Mouse (Mus musculus) left cerebral cortex, postnatal 10 days (tissue): ENCODE results near the gene Myo9b. TPM values are rescaled to one million over a fixed set of nuclear protein-coding genes. Genes with fewer than 3 reads are reported as not detected.
"Not testable (repeated sequence)": the region's sequence is repeated elsewhere in the genome, so short reads cannot be mapped to it uniquely, and the experiment has no call there.

Source experiments
- DNase-seq, 2 experiments: peaks; one replicate each; pipeline ENCODE4 v3.0.0; 2021 to 2022; ENCODE audit warnings: low spot score in 2 of 2, mixed read lengths in 1 of 2; ENCODE audit errors: extremely low spot score in 1 of 2
- intact Hi-C: fragments of 180-260 bp; cut with DNase I; formaldehyde crosslinking; loops from one replicate; pipeline ENCODE4 v1.15.1; 2025
- total RNA-seq, 2 experiments: library from RNA; stranded (reverse); gene quantifications; 2 replicates each; pipeline ENCODE4 v1.2.3; 2021

Gene Myo9b
- 10 to 100 TPM; 30.5 to 30.6 TPM for total RNA-seq

DNA sequence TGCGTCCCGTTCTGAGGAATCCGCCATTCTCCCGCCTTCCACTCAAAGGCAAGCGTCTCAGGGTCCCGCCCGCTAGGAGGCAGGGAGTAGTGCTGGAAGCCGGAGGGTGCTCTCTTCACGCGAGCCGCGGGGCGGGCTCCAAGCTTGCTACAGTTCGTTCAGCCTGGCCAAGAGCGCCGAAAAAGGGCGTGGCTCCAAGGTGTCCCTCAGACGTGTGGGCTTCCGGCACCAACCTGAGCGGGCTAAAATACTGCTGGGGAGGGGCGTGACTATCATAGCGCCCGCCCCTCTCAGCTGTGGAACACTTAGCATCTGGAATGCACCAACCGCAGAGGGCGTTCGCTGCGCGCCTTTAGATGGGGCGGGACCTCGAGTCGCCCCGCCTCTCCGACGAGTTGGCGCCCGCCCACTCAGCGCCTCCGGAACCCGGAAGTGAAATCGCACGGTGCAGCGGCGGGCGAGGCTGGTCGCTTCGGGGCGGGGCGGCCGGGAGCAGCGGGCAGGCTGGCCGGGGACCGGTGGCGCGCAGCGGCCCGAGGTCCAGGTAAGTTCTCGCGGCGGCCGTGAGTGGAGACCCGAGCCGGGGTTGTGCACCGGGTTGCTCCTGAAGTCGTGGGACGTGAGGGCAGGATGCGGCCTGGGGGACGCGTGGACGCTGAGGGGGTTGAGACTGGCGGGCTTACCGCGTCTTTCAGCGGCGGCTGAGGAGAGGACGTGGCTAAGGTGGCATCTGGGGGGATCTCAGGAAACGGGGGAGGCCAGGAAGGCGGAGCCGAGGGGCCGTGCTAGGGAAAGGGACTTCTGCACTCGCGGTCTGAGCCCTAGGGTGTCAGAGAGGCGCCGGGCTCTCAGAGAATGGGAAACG, at the start of gene Myo9b, which contains the start of gene Haus8:
Gene Myo9b (plus strand): TSS at position 429 of the 865 bp plus-strand sequence.
Gene Haus8 (minus strand): TSS at position 649 of the 865 bp plus-strand sequence.
- DNase-seq, result peak; percentile 95 to 97

GRCm38 (mm10) chr8:71224560-71224959, 48.0 kb upstream of the Myo9b start:
- intact Hi-C loops, result no loop called here
- no peak for DNase-seq

More for the DNA sequence above, at the start of gene Myo9b, which contains the start of gene Haus8:
- intact Hi-C loops, result no loop called here

DNA sequence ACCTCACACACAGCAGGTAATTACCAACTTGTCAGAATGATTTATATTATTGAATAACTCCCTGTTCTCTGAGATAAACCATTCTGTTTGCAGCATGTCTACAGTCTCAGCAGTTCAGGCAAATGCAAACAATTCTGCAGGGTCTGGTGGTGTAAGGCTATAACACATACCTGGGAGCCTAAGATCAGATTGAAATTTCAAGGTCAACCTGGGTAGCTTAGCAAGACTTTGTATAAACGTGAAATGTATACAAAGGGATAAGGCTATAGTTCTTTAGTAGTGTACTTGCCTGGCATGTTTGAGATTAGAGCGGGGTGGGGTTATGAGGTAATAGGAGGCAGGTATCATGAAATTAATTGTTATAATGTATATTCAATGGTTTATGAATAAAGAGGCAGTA, 29.8 kb upstream of the Myo9b start:
- intact Hi-C loops, result no loop called here

GRCm38 (mm10) chr8:71248203-71248602, 24.3 kb upstream of the Myo9b start:
- DNase-seq, result no peak
- intact Hi-C loops, result no loop called here

More for the DNA sequence above, 29.8 kb upstream of the Myo9b start:
- no peak for DNase-seq

GRCm38 (mm10) chr8:71256545-71257232, 15.8 kb upstream of the Myo9b start:
- DNase-seq, result no peak
- intact Hi-C loops, result no loop called here

GRCm38 (mm10) chr8:71261234-71261633, 11.3 kb upstream of the Myo9b start:
- DNase-seq, result no peak
- intact Hi-C loops, result no loop called here

DNA sequence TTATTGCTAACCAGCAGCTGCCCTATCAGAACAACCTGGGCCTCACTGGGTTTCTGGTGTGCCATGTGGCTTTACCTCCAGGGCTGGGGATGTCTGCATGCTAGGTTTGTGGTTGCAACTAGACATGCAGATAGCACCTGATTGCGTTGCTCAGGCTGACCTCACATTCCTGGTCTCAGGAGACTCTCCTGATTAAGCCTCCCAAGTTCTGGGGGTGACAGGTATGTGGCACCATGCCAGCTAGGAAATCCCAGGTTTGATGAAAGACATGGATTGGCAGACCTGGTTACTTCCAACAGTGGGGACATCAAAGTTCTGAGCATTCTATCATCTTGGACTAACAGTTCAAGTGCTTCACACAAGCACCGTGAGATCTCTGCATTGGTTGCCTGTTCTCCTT, 4.8 kb upstream of the Myo9b start:
- no peak for DNase-seq
- intact Hi-C loops, result no loop called here

DNA sequence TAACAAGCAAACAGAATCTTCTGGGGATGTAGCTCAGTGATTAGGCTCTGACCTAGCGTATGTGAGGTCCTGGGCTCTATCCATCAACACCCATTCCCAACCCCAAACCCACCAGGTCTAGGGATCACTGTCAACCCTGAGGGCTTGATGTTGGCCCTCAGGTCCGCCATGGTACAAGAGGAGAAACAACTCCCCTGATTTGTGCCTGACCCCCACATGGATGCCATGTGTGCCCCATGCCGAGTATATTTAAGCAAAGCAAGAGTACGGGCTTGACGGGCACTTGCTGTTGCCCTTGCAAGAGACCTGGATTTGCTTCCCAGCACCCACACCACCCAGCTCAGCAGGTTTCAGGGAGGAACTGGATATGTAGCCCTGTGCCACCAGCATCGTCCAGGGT, 4.2 kb upstream of the Myo9b start:
- intact Hi-C loops, DNase-seq: not testable (repeated sequence)

- no peak for DNase-seq
- intact Hi-C loops, result no loop called here
Measured at GRCm38 (mm10) chr8:71271630-71272029, 884 bp upstream of the Myo9b start.

- intact Hi-C loops, result no loop called here
Measured at GRCm38 (mm10) chr8:71273151-71273510, 617 bp downstream of the Myo9b start.

DNA sequence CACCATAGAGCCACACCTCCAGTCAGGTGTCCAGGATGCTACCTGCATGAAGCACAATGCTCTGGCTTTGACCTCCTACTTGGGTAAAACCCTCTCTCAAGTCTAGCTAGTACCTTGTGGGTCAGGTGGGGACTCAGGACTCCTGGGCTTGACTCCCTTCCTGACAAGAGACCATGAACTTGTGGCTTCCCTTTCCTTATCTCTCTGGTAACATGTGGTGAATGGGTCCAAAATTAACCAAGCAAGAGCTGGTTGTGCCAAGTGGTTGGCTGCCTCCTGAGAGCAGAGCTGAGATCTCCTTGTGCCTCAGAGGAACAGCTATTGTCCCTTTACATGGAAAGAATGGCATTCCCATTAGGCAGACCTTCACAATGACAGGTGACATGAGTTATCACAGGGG, 2.0 kb downstream of the Myo9b start:
- intact Hi-C loops, result no loop called here
- no peak for DNase-seq

More at GRCm38 (mm10) chr8:71273151-71273510, 617 bp downstream of the Myo9b start:
- peak in 1 of 2 experiments; percentile 69 for DNase-seq

- intact Hi-C loops, result no loop called here
- no peak for DNase-seq
Measured at GRCm38 (mm10) chr8:71276166-71276565, 3.7 kb downstream of the Myo9b start.

DNA sequence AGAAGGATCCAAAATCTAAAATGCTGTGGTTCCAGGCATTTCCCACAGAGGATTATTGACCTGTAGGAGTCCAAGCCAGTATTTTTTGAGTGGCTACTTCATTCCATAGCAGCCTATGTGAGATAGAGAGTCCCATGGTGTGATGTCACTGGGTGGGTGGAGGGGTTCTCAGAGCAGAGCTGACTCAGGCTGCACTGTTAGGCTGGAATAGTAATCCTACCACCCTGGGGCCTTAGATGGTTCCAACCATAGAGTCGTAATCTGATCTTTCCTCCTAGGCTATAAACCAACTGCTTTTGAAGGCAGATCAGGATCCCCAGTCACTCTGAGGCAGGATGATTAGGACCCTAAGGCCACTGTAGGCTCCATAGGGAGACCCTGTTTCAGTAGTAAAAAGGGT, 6.9 kb downstream of the Myo9b start:
- intact Hi-C loops, DNase-seq: not testable (repeated sequence)

DNA sequence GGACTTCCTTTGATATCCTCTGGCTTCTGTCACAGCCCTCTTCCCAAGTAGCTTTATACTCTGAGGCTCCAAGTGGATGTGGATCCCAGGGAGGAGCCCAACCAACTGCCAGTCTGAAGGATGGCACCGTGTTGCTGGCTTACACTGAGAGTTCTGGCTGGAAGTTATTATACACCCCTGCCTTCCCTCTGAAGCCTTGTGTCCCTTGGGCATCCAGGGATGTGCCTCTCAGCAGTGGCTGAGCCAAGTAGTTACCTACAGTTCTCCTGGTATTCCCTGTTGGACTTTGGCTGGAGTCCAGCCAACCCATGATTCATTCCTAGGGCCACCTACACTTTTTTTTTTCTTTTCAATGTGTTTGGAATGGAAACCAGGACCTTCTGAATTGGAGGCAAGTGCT, 9.2 kb downstream of the Myo9b start:
- intact Hi-C loops, result loop anchor here (5.0 kb wide), 1 partner anchor 456 kb away; no protein-coding TSS in a partner anchor
- not testable (repeated sequence) for DNase-seq

DNA sequence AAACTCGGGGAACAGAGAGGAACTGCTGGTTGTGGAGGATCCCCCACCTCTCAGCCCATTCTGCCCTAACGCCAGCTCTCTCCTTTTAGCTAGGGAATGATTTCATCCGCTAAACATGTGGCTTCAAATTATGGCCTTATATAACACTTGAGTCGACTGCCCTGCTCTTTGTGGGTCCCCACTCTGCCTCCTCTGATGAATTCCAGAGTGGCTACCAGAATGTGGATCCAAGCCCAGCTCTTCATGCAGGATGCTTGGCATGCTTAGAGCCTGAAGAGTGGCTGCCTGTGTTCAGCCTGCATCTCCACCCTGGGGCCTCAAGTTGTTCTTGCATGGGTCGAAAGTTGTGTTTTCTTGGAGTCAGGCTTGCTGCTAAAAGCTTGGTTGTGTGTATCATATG, 10.1 kb downstream of the Myo9b start:
- no peak for DNase-seq
- intact Hi-C loops, result loop anchor here (5.0 kb wide), 1 partner anchor 455 kb away; no protein-coding TSS in a partner anchor

GRCm38 (mm10) chr8:71286223-71286622, 13.7 kb downstream of the Myo9b start:
- DNase-seq, intact Hi-C loops: not testable (repeated sequence)

GRCm38 (mm10) chr8:71288441-71288949, 16.0 kb downstream of the Myo9b start:
- intact Hi-C loops, result no loop called here
- DNase-seq, result no peak

DNA sequence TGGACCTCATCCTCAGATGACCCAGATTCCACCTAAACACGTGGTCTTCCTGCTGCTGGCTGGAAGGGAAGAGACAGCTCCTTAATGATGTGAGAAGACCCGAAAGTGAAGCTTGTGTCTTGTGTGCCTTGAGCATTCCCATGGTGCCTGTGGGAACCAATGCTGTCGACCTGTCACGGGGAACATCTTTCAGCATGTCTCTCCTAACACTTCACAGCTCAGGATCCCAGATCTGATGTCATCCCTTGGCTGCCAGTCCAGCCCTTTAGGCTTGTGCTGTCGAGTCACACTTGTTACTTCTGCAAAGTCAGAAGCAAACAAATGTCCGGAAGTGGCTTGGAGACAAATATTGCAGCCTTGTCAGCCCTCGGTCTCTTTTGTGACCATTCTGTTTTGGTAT, 16.6 kb downstream of the Myo9b start:
- DNase-seq, result no peak
- intact Hi-C loops, result no loop called here

GRCm38 (mm10) chr8:71290211-71290610, 17.7 kb downstream of the Myo9b start:
- intact Hi-C loops, result no loop called here
- DNase-seq, result no peak

GRCm38 (mm10) chr8:71290911-71291310, 18.4 kb downstream of the Myo9b start:
- no peak for DNase-seq
- intact Hi-C loops, result no loop called here
